Mouse (Mus musculus) embryo, embryonic 11.5 days (tissue): Measurements from ENCODE around the gene Olfr938.

Experiments
- DNase-seq: peaks from one replicate; pipeline ENCODE4 v3.0.0-alpha.2; 2012; ENCODE audit warnings: low read depth, low spot score

Olfr938 gene

DNA sequence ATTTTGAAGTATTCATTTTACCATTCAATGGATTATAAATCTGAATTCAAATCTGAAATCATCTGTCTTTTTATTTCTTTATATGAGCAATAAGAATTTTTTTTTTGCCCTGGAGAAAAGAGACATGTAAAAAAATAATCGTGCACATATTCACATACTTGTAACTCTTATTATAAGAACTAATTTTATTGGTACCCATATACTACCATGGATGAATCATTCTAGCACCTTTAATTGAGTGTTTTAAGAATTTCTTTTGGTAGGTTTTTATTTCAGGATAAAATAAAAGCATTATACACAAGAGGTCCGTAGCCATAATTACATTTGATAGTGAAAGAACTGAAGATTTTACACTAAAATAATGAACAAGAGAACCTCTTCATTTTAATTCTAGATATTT is at the start of gene Olfr938:
Olfr938 (minus strand) TSS at position 101 of the 400 bp plus-strand sequence.
- DNase-seq: no peak

DNA sequence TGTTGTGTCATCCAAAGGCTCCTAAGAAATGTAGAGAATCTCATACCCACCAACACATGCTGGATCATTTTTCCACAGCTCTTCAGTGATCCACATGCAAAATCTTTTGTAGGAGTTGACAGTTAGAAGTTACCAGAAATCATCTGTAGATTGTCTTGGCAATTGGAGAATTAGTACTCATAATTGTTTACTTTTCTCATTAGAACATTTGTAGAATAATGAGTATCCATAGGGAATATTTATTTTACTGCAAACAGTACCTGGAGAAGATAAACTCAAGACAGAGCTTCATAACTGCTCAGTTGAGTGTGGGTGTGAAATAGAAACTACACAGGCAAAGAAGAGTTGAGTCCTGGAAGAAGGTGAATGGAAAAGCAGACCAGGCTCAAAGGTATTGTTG is 49.1 kb upstream of the Olfr938 start, which contains the start of gene Olfr27:
Olfr27 (plus strand) TSS at position 301 of the 400 bp plus-strand sequence.
- DNase-seq: no peak

GRCm38 (mm10) chr9:39127326-39127725 is 48.6 kb upstream of the Olfr938 start:
- no peak for DNase-seq

- no peak for DNase-seq
Observed at GRCm38 (mm10) chr9:39064851-39065250, 13.8 kb downstream of the Olfr938 start, which contains the start of gene Olfr937. Olfr937 (minus strand) TSS chr9:39064951.
